Mouse (Mus musculus): ENCODE results near the gene Mllt6. TPM values are rescaled to one million over a fixed set of nuclear protein-coding genes. Genes with fewer than 3 reads are reported as not detected.
"Not testable (repeated sequence)": the region's sequence is repeated elsewhere in the genome, so short reads cannot be mapped to it uniquely, and the experiment has no call there.

Gene Mllt6
- total RNA-seq, 2 experiments from 2014 or later: 58.1 to 61.7 TPM

DNA sequence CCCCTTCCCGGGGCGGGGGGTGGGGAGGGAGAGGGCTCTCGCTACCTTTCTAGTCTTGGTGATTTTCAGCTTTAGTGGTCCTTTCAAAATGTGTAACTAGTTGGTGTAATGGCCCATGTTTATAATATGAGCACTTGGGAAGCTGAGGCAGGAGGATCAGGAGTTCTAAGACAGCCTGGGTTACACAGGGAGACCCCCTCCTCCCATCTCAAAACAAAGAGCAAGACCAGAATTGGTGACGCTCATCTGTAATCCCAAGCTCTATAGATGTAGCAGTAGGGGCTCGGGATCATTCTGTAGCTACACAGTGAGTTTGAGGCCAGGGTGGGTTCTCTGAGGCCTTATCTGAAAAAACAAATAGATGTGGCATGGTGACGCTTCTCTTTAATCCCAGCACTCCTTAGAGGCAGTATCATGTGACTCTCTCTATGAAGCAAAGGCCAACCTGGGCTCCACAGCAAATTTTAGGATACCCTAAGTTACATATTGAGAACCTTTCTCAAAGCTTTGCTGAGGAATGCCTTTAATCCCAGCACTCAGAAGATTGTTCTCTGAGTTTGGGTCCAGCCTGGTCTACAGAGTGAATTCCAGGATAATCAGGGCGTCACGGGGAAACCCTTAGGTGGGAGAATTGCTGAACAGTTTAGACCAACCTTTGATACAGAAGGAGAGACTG, 19.7 kb upstream of the Mllt6 start:
- intact Hi-C loops (cut with DNase I): no loop called here
- DNase-seq: no peak

DNA sequence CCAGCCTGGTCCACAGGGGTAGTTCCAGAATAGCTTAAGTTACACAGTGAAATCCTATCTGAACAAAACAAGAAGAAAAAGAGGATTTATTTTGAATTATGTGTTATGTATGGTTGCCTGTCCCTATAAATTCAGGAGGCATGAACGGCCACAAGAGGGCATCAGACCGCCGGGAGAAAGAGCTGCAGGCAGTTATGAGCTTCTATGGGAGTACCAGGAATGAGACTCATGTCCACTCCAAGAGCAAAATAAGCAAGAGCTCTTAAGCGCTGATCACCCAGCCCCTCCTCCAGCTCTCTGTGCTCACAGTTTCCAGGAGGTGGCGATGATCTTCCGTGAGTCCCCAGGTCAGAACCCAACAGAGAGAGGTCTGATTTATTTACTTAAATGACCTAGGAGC, 18.4 kb upstream of the Mllt6 start:
- intact Hi-C loops (cut with DNase I): loop anchor here (1.0 to 5.0 kb wide), 2 partner anchors 42 to 102 kb away; no protein-coding TSS in a partner anchor
- DNase-seq: peak; percentile 79 to 81

DNA sequence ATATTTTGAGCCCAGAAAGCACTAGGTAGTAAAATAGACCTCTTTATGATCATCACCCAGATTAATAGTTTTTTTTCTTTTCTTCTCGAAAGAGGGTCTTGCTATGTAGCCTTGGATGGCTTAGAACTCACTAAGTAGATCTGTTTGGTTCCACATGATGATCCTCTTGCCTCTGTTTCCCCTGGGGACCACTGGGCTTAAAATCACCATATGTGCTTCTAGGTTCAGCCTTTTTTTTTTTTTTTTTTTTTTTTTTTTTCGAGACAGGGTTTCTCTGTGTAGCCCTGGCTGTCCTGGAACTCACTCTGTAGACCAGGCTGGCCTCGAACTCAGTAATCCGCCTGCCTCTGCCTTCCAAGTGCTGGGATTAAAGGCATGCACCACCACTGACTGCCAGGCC, 14.7 kb upstream of the Mllt6 start:
- intact Hi-C loops (cut with DNase I): loop anchor here (5.0 kb wide), 1 partner anchor 99 kb away; no protein-coding TSS in a partner anchor

DNA sequence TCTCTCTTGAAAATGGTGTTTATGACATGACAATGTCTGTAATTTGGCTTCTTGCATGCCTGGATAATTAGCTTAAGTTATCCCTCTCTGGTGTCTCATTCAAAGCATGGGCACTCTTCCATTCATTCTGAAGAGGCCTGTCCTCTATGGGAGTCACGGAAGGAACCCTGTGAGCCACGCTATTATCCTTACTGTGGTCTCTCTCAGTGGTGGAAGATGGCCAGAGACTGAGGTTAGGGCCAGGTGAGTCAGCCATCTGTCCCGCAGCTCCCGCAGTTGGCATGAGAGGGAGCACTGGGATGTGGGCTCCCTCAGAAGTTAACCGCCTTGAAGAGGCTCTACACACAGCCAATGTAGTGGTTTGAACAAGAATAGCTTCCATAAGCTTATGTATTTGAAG, 12.9 kb upstream of the Mllt6 start:
- intact Hi-C loops (cut with DNase I): no loop called here
- no peak for DNase-seq

More for the DNA sequence above, 14.7 kb upstream of the Mllt6 start:
- DNase-seq: not testable (repeated sequence)

DNA sequence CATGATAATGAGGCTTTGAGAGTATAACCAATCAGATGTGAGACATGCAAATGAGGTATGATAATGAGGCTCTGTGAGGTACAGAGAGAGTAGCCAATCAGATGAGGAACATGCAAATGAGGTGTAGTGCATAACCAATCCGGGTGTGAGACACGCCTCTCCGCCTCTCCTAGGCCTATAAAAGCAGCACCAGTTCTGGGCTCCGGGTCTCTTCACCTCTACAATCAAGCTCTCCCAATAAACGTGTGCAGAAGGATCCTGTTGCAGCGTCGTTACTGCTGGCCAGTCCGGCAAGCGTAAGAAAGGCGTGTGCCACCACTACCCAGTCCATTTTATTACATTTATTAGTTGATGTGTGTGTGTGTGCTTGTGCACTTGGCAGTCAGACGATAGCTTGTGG, 9.8 kb upstream of the Mllt6 start:
- intact Hi-C loops (cut with DNase I); DNase-seq: not testable (repeated sequence)

DNA sequence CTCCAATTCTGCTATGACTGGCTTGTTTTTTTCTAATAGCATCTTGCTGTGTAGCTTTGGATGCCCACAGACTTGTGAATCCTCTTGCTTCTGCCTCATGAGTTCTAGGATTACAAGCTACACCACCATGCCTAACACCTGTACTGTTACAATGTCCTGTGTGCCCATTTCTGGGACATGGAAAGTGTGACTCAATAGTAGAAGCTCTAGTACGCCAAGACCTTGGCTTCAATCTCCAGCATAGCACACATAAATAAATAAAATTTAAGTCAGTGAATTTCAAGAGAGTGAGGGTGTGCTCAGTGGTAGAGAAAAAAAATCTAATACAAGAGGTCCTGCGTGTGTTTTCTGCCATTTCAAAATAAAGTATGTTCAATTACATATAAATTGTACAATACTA, 9.0 kb upstream of the Mllt6 start:
- intact Hi-C loops (cut with DNase I): no loop called here
- no peak for DNase-seq

DNA sequence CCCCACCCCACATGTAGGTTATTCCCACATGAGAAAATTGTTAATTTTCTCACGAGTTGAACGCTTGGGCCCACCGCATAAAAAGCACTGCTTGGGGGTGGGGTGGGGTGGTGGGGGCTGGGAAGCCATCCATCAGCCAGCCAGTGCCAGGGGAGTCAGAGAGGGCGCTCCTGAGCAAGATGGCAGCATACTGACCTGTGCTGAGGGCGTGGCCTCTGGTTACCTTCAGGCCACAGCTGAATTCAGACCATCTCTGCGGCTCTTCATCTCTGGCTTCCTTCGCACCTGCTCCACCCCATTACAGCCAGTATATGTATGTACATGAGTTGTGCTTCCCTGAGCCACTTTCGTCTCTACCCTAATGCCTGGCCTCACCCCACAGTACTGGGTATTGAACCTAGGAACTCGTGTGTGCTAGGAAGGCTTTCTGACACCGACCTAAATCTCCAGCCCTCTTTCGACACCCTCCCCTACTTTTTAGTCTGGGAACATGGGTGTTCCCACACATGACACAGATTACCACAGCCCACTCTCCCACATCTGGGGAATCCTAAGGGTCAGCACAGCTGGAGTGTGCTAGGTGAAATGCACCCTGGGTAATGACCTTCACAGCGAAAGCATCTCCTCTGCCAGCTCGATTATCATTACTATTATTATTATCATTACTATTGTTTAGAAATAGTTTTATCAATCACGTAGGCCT, 6.8 kb upstream of the Mllt6 start:
- intact Hi-C loops (cut with DNase I): no loop called here
- DNase-seq: no peak

DNA sequence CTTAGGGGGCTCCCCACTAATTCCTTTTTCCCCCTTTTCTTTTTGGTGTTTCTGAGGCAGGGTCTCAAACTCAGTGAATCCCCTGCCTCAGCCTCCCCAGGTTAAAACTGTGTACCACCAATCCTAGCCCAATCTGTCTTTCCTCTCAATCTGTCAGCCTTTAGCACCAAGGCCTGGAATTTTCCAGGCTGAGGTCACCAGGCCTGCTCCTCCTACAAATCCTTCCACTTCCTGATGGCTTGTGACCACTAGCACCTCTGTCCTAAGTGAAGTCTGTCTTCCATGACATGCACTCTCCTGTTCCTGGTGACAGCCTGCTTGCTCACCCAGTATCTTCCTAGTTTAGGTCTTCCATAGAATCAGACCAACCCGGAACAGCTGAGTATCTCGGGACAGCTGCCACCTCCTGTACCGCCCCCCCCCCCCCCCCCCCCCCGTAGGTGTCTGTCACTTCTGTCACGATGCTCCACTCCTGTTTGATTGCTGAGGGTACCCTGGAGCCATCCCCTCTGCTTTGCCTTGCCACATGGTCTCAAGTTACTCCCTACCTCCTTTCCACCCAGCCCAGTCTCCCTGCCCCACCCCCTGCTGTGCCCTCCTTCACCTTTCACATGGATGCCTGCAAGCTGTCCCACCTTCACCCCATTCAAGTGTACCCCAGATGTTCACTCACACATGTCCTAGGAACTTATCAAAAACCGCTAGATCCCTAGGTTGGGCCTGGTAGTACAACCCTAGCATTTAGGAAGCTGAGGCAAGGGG, 5.8 kb upstream of the Mllt6 start:
- intact Hi-C loops (cut with DNase I): no loop called here
- no peak for DNase-seq

DNA sequence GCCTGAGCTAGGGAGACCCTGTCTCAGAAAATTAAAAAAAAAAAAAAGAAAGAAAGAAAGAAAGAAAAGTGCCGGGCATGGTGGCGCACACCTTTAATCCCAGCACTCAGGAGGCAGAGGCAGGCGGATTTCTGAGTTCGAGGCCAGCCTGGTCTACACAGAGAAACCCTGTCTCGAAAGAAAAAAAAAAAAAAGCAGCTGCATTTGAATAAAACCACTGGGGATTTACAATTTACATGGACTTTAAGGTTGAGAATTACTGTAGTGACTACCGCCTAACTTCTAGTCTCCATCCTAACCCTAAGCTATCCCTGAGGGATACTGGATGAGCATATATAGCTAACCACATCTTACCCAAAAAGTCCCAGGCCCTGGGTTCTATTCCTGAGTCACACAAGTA, 5.2 kb upstream of the Mllt6 start:
- DNase-seq: not testable (repeated sequence)

DNA sequence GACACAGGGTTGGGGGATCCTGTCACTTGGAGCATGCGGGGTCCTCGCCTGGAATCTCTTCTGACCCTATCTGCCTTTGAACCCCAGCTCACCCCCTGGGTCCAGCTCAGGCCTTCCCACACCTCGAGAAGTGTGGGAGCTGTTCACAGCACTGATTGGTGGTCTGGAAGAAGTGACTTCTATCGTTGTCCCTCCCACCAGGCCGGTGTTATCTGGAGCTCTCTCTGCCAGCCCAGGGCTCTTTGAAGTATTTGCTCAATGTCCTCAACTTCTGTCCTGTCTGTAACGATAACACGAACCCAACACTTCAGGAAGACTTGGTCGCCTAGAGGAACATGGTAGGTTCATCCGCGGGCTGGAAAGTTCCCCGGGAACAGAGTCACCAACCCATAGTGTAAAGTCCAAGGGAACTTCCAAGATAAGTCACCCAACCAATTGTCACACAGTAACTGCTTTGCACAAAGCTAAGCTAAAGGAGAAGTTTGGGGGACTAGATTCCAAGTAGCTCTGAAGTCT, 4.4 kb upstream of the Mllt6 start:
- intact Hi-C loops (cut with DNase I): loop anchor here (2.0 kb wide), 1 partner anchor 40 kb away; no protein-coding TSS in a partner anchor
- no peak for DNase-seq

More for the DNA sequence above, 5.2 kb upstream of the Mllt6 start:
- intact Hi-C loops (cut with DNase I): loop anchor here (2.0 kb wide), 1 partner anchor 41 kb away; no protein-coding TSS in a partner anchor

DNA sequence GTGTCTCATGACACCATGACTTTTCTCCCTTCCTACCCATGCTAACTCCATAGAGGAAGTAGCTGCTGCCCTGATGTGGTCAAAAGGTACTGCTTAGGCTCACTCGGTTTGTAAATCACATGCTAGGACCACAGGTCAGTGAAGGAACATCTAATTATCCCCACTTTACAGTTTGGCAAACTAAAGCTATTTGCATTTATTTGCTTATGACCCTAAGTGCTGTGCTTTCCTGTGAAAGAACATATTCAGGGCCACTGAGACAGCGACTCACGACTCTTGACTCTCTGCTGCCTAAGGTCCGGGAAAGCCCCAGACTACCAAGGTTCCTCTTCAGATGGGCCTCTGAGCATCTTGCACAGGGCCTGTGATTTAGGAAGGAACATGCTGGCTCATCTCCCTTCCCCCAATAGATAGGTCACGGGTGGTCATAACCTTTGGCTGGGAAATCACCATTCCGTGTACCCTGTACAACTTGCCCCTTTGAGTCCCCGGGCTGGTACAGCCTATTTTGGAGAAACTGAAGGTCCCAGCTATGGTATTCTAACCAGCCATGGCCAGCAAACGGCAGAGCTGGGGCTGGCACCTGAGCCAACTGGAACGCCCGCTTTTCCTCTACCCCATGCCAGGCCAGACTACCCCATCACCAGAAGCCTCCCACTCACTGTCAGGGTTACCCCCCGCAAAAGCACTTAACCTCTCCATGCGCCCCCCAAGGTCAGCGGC, 3.8 kb upstream of the Mllt6 start:
- intact Hi-C loops (cut with DNase I): loop anchor here (2.0 kb wide), 1 partner anchor 39 kb away; no protein-coding TSS in a partner anchor
- peak in 1 of 2 experiments; percentile 49 for DNase-seq

DNA sequence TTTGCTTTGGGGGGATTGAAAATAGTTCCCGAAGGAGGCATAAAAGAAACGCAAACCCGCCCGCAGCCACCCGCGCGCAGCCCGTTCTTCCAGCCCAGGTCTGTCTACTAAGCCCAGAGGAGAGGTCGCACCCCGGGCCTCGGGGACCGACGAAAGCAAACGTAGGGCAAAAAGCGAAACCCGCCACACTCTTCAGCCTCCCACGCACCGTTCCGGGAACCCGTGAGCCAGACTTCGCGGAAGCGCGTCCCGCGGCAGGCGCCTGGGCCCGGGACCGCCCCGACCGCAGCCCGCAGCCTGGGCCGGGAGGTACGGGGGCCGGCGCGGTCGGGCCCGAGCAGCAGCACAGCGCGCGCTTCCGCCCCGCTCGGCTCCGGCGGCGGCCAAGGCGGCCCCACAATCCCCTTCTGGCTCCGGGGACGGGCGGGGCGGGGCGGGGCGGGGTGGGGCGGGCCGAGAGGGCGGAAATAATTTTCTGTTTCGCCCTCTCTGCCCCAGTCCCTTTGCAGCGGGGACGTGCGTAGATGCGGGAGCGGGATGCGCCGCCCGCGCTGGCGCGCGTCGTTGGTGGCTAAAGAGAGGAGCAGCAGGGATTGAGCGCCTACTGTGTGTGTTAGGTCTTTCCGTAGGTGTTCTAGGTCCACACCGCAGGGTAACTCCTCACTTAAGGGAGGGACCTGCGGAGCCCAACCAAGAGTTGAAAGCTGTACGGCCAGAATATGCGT, 3.1 kb upstream of the Mllt6 start:
- peak; percentile 83 to 89 for DNase-seq
- intact Hi-C loops (cut with DNase I): loop anchor here (2.0 kb wide), 1 partner anchor 39 kb away; no protein-coding TSS in a partner anchor

DNA sequence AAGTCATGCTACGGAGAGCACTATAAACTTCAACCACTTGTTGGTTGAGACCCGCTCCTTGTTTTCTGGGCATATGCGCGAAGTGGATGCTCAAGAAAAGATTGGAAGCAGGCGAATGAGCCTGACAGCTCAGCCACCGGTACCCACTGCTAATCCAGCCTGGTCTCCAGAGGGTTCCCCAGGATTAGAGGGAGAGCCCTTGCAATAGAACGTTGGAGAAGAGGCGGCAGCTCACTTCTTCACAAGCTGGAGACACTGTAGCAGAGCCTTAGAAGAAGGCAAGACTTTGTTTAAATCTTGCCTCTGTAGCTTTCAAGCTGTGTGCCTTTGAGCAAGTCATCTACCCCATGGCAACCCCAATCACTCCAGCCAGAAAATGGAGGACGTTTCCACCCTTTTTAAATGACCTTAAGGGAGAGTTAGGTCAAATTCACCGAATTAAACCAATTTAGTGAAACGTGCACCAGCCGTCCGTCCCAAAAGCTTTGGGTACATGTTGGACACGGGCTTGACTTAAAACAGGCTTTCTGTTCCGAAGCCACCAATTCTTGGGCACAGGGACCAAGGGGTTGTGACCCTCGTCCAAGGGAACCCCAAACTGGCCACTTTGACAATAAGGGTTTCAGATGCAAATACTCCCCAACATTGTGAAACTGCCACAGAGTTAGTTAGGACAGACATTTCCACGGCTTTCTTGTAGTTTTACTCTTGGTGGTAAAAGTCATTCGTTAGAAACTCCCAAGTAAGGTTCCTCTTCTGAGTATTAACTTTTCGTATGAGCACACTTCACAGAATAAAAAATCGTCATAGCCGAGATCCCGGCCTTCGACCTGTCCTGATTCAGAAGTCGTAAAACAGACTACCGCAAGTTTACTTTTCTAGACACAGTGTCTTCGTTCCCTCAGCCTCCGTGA, 2.2 kb upstream of the Mllt6 start:
- intact Hi-C loops (cut with DNase I): no loop called here
- no peak for DNase-seq

DNA sequence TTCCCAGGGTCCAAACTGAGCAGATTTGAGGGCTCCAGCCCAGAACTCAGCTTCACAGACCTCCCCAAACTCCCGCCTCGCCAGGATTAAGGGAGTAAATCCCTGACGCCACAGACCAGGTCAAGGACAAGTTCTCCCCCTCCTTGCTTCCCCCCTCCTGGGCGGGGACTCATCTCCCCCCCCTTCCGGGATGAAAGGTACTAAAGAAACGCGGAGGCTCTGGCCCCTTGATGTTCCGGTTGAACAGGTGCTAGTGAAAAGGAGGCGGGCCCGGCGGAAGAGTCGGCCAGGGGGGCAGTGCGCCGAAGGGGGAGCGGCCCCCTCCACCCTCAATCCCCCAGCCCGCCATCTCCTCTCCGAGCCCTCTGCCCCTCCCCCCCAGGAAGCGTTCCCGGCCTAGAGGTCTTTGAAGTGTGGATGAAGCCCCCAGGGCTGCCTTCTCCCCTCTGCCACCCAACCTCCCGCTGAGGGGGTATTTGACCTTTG, 1.5 kb upstream of the Mllt6 start:
- intact Hi-C loops (cut with DNase I): no loop called here
- DNase-seq: peak; percentile 54 to 63

DNA sequence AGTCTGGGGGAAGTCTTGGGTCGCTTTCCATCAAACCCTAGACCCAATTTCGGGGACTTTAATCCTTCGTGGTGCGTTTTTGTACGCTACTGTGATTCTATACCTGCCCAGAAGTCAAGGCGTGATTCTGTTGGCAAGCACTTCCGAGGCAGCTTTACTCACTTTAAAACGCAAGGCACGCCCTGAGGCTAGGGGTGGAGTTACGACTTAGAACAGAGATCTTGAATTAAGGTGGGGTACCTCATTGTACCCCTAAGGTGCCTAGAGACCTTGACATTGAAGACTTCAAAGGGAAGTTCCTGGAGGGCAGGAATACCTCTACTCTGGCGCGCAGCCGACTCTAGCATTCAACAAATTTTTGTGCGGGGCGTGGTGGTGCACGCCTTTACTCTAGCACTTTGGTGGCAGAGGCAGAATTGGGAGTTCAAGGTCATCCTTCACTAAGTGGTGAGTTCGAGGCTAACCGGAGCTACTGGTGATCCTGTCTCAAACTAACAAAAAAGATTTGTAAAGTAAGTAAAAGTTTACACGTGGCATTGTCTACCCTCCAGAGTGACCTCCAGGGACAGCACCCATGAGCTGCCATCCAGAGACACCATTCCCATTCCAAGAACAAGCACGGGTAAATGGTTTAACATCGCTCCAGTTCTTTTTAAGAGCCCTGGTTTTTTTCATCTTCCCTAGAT, 864 bp upstream of the Mllt6 start:
- intact Hi-C loops (cut with DNase I): no loop called here
- DNase-seq: peak in 1 of 2 experiments; percentile 56

DNA sequence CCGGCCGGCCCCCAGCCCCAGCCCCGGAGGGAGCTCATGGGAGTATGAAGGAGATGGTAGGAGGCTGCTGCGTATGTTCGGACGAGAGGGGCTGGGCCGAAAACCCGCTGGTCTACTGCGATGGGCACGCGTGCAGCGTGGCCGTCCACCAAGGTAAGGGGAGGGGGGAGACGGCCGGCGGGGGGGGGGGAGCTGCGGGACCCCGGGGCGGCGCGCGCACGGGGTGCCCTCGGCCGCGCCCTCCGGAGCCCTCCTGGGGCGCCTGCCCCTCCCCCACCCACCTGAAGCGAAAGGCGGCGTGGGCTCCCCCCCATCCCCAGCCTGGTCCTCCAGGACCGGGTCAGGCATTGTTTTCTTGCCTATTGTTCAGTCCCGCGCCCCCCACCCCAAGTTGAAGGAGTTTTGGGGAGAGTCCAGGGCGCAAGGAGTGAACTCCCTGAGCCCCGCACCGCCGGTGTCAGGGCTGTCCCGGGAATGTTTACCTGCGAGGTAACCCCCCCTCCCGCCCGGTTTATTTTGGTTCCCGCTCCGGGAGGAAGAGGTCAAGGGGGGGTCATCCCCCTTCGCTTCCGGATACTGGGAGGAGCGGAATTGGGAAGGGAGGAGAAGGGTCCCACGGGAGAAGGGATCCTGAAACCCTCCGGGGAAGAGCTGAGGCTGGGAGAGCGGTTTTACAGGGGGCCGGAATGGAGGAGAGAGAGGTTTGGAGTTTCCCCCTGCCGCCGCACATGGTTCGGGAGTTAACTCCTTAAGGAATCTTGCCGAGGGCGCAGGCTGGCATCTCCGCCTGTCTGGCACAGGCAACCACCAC, 519 bp downstream of the Mllt6 start:
- peak; percentile 60 to 64 for DNase-seq
- intact Hi-C loops (cut with DNase I): loop anchor here (1.0 kb wide), 1 partner anchor 23 kb away; no protein-coding TSS in a partner anchor

DNA sequence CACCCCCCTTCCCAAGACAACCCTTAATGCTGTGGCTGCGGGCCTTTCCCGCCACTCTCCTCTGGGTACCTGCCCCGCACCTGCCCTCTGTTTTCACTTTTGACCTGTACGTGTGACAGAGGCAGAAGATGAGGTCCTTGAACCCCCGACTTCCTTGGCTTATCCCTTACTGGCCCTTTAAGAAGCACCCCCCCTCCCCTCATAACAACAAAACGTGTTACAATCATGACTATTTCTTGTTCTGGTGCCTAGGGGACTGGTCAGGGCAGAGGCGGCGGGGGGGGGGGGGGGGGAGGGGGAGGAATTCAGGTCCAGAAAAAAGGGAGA, 1.1 kb downstream of the Mllt6 start:
- intact Hi-C loops (cut with DNase I): loop anchor here (1.0 kb wide), 1 partner anchor 22 kb away; no protein-coding TSS in a partner anchor
- no peak for DNase-seq
